Mouse (Mus musculus) urinary bladder, postnatal 4 days (tissue): ENCODE results near the gene Hmgcs2.

Experiments used
- DNase-seq, 2 experiments: peaks; one replicate each; pipeline ENCODE4 v3.0.0; 2021 to 2022; ENCODE audit warnings: low spot score in 2 of 2

The Hmgcs2 gene

GRCm38 (mm10) chr3:98280933-98281678, 871 bp downstream of the Hmgcs2 start:
- peak; percentile 60 to 68 for DNase-seq

DNA sequence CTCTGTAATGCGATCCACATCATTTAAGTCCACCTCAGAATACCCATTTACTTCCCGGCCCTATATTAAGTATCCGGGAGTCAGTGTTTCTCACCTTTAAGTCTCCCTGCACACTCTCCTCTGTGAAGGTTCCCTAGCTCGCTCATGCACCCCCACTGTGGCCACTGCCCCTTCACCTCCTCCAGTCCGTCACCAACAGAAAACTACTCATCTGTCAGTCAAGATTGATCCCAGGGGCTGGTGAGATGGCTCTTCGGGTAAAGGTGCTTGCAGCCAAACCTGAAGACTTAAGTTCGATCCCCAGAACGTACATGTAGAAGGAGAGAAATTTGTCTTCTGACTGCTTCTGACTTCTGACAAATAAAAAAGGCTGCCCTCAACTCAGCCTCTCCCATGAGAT, 2.2 kb downstream of the Hmgcs2 start:
- no peak for DNase-seq

GRCm38 (mm10) chr3:98283205-98283604, 3.0 kb downstream of the Hmgcs2 start:
- no peak for DNase-seq

- no peak for DNase-seq
Observed at GRCm38 (mm10) chr3:98291044-98291443, 10.8 kb downstream of the Hmgcs2 start.

- no peak for DNase-seq
Observed at GRCm38 (mm10) chr3:98295965-98296364, 15.7 kb downstream of the Hmgcs2 start.

DNA sequence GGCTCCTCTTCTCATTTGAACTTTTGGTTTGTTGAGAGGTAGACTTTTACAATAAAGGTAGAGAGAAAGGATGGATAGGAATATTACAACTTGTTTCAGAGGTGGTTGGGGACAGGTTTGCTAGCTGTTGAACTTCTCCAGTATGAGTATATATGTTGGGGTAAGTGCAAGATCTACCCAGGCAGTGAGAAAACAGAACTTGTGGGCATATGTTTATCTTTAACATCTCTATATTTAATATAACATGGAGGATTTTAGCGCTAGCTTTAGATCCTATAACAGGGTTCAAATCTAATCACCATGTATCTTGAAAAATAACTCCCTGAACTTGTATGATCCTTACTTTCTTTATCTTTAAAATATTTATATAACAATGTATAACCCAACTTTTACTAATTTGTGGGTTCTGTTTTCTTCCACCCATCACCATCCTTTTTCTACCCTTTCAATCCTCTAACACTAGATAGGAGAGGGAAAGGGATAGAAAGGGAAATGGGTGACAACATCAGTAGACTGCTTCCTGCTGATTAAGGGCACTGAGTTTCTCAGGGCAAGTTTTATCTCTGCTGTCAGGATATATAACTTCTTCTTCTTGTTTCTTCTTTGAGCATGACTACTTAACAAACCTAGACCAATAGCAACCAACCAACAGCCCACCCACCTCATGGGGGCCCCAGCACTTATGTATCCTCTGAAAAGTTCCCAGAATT, 19.3 kb downstream of the Hmgcs2 start:
- no peak for DNase-seq

DNA sequence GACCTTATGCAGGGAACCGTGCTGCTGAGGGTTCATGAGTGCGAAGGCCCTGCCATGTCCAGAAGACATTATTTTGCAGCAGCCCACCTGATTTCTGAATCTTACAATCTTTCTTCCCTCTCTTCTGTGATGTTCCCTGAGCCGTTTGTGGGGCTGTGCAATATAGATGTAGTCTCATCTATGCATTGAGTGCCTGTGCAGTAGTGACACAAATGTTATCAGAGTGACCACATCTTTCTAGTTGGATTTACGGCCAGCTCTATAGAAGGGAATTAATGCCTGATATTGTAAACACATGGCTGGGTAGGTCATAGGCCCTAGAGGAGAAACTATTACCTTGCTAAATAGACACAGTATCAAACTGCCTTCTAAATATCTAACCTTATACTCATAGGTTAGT, 20.0 kb downstream of the Hmgcs2 start:
- no peak for DNase-seq

DNA sequence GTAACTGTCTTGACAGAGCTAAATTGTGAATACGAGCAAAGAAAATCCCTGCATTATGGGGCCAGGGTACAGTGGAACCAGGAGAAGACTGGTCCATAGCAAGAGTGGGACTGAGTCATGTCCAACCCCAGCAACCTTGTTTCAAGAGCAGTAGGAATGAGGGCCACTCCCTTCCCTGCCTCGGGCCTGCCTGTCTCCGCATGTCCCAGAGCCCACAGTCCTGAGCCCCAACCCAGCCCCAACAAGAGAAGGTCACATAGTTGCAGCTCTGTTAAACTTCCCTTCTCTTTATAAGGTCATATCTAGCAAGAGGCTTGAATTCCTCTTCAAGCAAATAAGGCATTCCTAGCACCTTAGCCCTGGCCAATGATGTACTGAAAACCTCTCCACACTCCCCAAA, 21.5 kb downstream of the Hmgcs2 start:
- DNase-seq: no peak

DNA sequence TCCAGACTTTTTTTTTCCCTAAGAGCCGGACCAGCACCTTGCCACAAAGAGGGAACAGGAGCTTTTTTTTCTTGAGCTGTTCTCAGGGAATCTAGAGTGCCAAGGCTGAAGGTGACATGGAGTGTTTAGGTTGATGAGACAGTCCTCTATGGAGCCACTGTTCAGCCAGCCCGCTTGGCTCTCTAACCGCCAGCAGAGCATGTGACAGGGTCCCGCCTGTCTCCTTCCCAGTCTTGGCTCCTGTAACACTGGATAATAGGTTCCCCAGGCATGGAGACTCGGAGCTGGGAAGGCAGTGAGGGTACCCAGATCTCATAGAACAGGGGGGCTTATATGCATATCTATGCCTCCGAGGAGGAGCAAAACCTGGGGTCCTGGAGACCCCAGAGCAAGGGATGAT, 28.4 kb downstream of the Hmgcs2 start:
- no peak for DNase-seq

- DNase-seq: no peak
Observed at GRCm38 (mm10) chr3:98310456-98310855, 30.2 kb downstream of the Hmgcs2 start.

DNA sequence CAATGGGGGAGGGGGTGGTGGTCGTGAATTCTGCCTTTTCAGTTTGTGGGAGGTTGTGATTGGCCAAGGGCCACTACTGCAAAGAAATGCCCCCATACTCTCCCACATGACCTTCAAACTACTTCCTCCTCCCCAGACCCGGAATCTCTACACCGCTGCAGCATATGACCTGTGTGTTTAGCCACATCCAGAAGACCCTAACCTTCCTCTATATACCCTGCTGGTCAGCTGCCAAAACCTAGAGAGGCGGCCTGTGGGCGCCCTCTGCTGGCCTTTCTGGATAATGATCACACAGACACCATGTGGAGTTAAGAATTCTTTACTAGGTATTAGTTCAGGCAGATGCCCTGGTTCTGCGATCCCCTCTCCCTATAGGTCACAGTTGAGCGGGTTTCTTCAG, 32.6 kb downstream of the Hmgcs2 start:
- peak in 1 of 2 experiments; percentile 38 for DNase-seq

GRCm38 (mm10) chr3:98313294-98314155, 33.3 kb downstream of the Hmgcs2 start:
- DNase-seq: no peak

DNA sequence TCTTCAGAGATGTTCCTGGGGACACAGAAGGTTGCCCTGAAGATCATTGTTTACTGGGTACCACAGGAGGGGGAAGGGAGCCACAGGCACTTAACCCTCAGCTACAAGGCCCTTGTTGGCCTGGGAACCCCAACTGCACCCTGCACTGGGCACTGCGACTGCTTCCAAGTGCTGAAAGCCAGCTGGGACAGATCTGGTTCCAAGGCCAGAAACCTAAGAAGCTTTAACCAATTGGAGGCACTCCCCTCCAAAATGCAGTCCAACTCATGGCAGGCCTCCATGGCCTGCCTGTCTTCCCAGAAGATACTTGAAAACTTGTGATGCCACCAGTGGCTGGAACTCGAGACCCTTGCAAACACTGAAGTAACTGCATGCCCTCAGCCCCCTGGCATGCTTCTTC, 34.9 kb downstream of the Hmgcs2 start:
- no peak for DNase-seq

- no peak for DNase-seq
Observed at GRCm38 (mm10) chr3:98317143-98317542, 36.9 kb downstream of the Hmgcs2 start.

GRCm38 (mm10) chr3:98319190-98319589, 39.0 kb downstream of the Hmgcs2 start:
- DNase-seq: no peak

DNA sequence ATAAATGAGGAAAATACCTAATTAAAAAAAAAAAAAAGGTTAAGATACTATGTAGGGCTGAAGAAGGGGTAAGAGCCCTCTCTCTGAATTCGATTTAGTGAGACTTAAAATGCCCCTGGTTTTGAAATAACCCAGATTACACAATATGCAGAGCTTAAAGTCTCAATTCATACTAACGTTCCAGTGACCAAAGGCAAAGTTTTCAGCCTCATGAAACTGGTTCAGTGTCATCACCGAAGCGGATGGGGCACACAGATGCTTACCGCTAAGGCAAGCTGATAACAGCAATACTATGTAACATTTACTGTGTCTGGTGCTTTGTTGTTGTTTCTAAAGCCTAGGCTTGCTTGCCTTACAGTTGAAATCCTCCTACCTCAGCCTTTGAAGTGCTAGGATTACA, 42.0 kb downstream of the Hmgcs2 start:
- DNase-seq: no peak

DNA sequence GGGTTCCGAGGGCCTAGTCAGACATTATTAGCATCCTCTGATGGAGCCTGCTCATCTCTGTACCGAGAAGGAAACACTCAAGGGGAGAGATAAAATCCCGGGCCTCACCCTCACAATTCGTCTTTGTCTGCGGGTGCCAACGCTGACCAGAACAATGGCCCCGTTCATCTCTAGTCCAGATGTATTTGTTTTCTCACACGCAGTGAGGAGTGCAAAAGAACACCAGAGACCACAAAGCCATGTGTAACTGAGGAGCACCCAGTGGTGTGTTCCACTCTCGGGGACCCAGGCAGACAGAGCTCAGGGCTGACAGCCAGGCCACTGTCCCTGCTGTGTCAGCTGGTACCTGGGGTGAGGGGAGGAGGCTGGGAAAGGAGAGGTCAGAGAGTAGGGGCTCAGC, 44.0 kb downstream of the Hmgcs2 start:
- no peak for DNase-seq

DNA sequence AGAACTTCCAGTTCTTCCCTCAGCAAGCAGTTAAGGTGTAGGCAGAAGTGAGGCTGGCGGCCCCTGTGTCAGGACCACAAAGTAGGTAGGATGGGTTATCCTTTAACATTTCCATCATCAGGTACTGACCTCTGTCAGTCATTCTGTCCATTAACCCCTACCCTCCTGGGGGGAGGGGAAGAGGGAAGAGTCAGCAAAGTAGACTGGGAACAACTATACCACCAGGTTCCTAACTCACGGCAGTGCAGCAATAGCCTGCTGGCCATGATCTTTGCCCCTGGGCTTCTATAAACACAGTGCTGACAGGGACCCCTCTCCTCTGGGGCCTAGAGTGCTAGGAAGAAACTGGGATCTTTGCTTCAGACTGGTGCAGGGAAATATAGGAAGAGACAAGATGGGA, 53.8 kb downstream of the Hmgcs2 start:
- no peak for DNase-seq

DNA sequence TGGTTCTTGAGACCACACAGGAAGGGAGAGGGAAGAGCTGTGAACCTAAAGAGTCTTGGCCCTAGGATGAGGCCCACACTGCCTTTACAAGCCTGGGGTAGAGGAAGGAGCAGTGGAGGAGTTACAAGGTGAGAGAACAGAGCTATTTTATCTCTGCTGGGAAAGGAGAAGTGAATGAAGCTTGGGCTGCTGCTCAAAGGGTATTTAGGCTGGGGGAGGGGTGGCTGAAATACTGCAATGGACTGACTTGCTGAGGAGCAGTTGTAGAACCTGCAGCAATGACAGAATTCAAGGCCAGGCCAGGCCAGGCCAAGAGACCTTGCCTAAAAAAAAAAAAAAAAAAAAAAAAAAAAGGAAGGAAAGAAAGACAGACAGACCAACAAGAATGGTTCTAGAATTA, 55.1 kb downstream of the Hmgcs2 start:
- DNase-seq: no peak

GRCm38 (mm10) chr3:98335886-98336285, 55.7 kb downstream of the Hmgcs2 start:
- DNase-seq: no peak

DNA sequence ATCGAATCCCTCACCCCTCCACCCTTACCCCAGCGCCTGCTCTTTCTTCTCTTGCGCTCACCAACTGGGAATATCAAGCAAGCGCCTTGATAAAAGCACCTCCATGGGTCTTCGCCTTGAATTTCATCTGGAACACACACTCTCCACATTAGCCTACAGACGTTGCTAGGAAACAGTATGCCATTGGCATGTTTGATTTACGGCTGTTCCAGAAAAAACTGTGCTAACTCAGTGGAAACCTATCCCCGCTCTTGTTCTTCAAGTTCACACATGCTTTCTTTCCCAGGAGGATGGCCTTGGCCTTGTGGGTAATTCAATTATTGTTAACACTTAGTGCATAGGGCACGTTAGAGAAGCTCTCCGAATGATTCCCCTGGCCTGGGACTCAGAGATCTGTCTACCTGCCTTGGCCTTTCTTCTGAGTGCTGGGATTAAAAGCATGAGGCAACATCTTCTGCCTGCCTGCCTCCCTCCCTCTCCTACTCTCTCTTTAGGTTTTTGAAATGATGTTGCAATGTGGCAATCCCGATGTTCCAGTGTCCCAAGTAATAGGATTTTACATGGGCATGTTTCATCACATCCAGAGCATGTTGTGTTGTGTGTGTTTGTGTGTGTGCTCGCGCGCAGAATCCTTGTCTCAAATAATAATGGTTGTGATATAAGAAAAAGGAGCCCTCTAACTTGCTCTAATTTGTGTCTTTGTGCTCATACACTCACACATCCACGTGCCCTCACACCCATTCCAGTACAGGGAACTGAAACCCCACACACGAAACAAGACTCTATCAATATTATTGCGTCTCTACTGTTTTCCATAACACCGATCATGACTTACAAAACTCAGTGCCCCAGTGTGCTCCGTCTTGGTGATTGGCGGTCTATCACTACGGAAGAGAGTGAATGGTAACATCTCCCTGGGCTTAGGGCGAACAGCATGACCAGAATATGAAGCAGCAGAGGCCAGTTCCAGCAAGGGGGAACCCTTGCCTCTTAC, 56.7 kb downstream of the Hmgcs2 start:
- no peak for DNase-seq
